Mouse (Mus musculus) bone marrow macrophage, adult 2 months (primary cell): ENCODE results near the gene Tceal7.

ENCODE experiments used
- CTCF ChIP-seq: IDR thresholded peaks from 2 replicates; pipeline ENCODE4 v1.5.1; 2012; ENCODE audit warnings: low read depth, mild to moderate bottlenecking, low read length, moderate library complexity
- POLR2A ChIP-seq: IDR thresholded peaks from 2 replicates; pipeline ENCODE4 v1.6.1; 2012; ENCODE audit warnings: mild to moderate bottlenecking, low read depth, low read length, borderline replicate concordance

GRCm38 (mm10) chrX:136267720-136268119, 53.1 kb downstream of the Tceal7 start:
- no peak for TF ChIP-seq CTCF
- no peak for TF ChIP-seq POLR2A
